Mouse (Mus musculus) megakaryocyte, embryonic 14.5 days (primary cell): ENCODE data around the gene Irf1. TPM values are rescaled to one million over a fixed set of nuclear protein-coding genes. Genes with fewer than 3 reads are reported as not detected.

ENCODE experiments used
- H3K27me3 ChIP-seq: replicated peaks from 2 replicates; pipeline ENCODE3; 2012; ENCODE audit warnings: inconsistent platforms
- H3K36me3 ChIP-seq: replicated peaks from 2 replicates; pipeline ENCODE3; 2012; ENCODE audit warnings: low read length, inconsistent platforms, mixed read lengths
- H3K4me1 ChIP-seq: 2 replicates; pipeline ENCODE4 v1.6.1; 2012; ENCODE audit warnings: inconsistent platforms
- H3K4me3 ChIP-seq: replicated peaks from 2 replicates; pipeline ENCODE3; 2012; ENCODE audit warnings: moderate library complexity, mild to moderate bottlenecking, inconsistent platforms
- H3K9me3 ChIP-seq: 2 replicates; pipeline ENCODE4 v1.6.1; 2012; ENCODE audit warnings: inconsistent platforms
- FLI1 ChIP-seq: IDR thresholded peaks from 2 replicates; pipeline ENCODE4 v1.6.1; 2012; ENCODE audit warnings: low read length, inconsistent platforms, mixed read lengths
- GATA1 ChIP-seq: IDR thresholded peaks from 3 replicates; pipeline ENCODE4 v1.6.1; 2012; ENCODE audit warnings: mixed read lengths, low read length, inconsistent platforms, borderline replicate concordance
- polyA plus RNA-seq: library from polyadenylated mRNA; stranded (reverse); fragments of >175 nt; gene quantifications from 2 replicates; pipeline ENCODE4 v1.2.3, GENCODE M21; 2012; ENCODE audit warnings: low replicate concordance; ENCODE audit not compliant: insufficient read depth

Irf1 gene
- polyA plus RNA-seq, 1 experiment: 5.1 TPM

GRCm38 (mm10) chr11:53770125-53770791, 444 bp downstream of the Irf1 start:
- peaks cover 70% of the 10 kb centered on the region for H3K4me1 ChIP-seq
- TF ChIP-seq FLI1 (no peak), GATA1 (no peak)
- H3K27me3 ChIP-seq: no peaks in the 10 kb centered on the region
- H3K9me3 ChIP-seq: no peaks in the 10 kb centered on the region
- H3K4me3 ChIP-seq: peak overlapping the region; percentile 99
- H3K36me3 ChIP-seq: peaks cover 37% of the 10 kb centered on the region

GRCm38 (mm10) chr11:53771001-53771744, 1.4 kb downstream of the Irf1 start:
- H3K27me3 ChIP-seq: no peaks in the 10 kb centered on the region
- peaks cover 46% of the 10 kb centered on the region for H3K36me3 ChIP-seq
- peak overlapping the region; percentile 99 for H3K4me3 ChIP-seq

GRCm38 (mm10) chr11:53772536-53772935, 2.7 kb downstream of the Irf1 start:
- peak overlapping the region; percentile 67 for H3K4me3 ChIP-seq
- H3K9me3 ChIP-seq: no peaks in the 10 kb centered on the region
- H3K36me3 ChIP-seq: peaks cover 60% of the 10 kb centered on the region
- TF ChIP-seq GATA1 (no peak), FLI1 (no peak)
- peaks cover 64% of the 10 kb centered on the region for H3K4me1 ChIP-seq
- no peaks in the 10 kb centered on the region for H3K27me3 ChIP-seq

More at GRCm38 (mm10) chr11:53771001-53771744, 1.4 kb downstream of the Irf1 start:
- peaks cover 66% of the 10 kb centered on the region for H3K4me1 ChIP-seq
- TF ChIP-seq GATA1 (no peak), FLI1 (no peak)
- no peaks in the 10 kb centered on the region for H3K9me3 ChIP-seq

- TF ChIP-seq GATA1 (no peak), FLI1 (no peak)
- peak within 1 kb of the TSS; percentile 99 for H3K4me3 ChIP-seq
- H3K9me3 ChIP-seq: no peaks in the 10 kb centered on the region
- H3K4me1 ChIP-seq: peaks cover 68% of the 10 kb centered on the region
- H3K27me3 ChIP-seq: no peaks in the 10 kb centered on the region
- peaks cover 65% of the 10 kb centered on the region for H3K36me3 ChIP-seq
Observed at GRCm38 (mm10) chr11:53773087-53773486, 3.3 kb downstream of the Irf1 start, which contains the start of gene Gm17334. Gene Gm17334 (minus strand): TSS chr11:53773187.

- no peaks in the 10 kb centered on the region for H3K27me3 ChIP-seq
Observed at GRCm38 (mm10) chr11:53773641-53774360, 4.0 kb downstream of the Irf1 start.

GRCm38 (mm10) chr11:53774659-53775255, 4.9 kb downstream of the Irf1 start:
- peaks cover 69% of the 10 kb centered on the region for H3K4me1 ChIP-seq
- H3K9me3 ChIP-seq: no peaks in the 10 kb centered on the region
- TF ChIP-seq FLI1 (no peak), GATA1 (no peak)
- H3K36me3 ChIP-seq: peaks cover 82% of the 10 kb centered on the region
- no peak overlapping the region for H3K4me3 ChIP-seq
- H3K27me3 ChIP-seq: no peaks in the 10 kb centered on the region

More at GRCm38 (mm10) chr11:53773641-53774360, 4.0 kb downstream of the Irf1 start:
- H3K9me3 ChIP-seq: no peaks in the 10 kb centered on the region
- peaks cover 72% of the 10 kb centered on the region for H3K36me3 ChIP-seq
- peaks cover 69% of the 10 kb centered on the region for H3K4me1 ChIP-seq
- peak overlapping the region; percentile 52 for H3K4me3 ChIP-seq
- TF ChIP-seq FLI1 (no peak), GATA1 (no peak)

GRCm38 (mm10) chr11:53777736-53778135, 7.9 kb downstream of the Irf1 start:
- H3K4me3 ChIP-seq: no peak overlapping the region
- TF ChIP-seq FLI1: no peak
- no peak for TF ChIP-seq GATA1
- peaks cover 87% of the 10 kb centered on the region for H3K36me3 ChIP-seq
- H3K27me3 ChIP-seq: no peaks in the 10 kb centered on the region
- no peaks in the 10 kb centered on the region for H3K9me3 ChIP-seq
- H3K4me1 ChIP-seq: peaks cover 44% of the 10 kb centered on the region

- Histone ChIP-seq H3K4me1 (peaks cover 39% of the 10 kb centered on the region), H3K27me3 (no peaks in the 10 kb centered on the region), H3K9me3 (no peaks in the 10 kb centered on the region), H3K36me3 (peaks cover 80% of the 10 kb centered on the region), H3K4me3 (no peak overlapping the region)
- no peak for TF ChIP-seq GATA1
- TF ChIP-seq FLI1: no peak
Observed at GRCm38 (mm10) chr11:53778455-53778854, 8.6 kb downstream of the Irf1 start.

GRCm38 (mm10) chr11:53779808-53780207, 10.0 kb downstream of the Irf1 start:
- Histone ChIP-seq H3K9me3 (no peaks in the 10 kb centered on the region), H3K36me3 (peaks cover 66% of the 10 kb centered on the region), H3K4me3 (no peak overlapping the region), H3K4me1 (peaks cover 32% of the 10 kb centered on the region), H3K27me3 (no peaks in the 10 kb centered on the region)
- no peak for TF ChIP-seq FLI1
- TF ChIP-seq GATA1: no peak
